Mouse (Mus musculus) heart, postnatal 0 days (tissue): ENCODE measurements around the gene Slc7a15. TPM values are rescaled to one million over a fixed set of nuclear protein-coding genes. Genes with fewer than 3 reads are reported as not detected.
A peak's percentile ranks its signal among the peaks of the same experiment; 100 is the strongest.
"Not testable (repeated sequence)": the region's sequence is repeated elsewhere in the genome, so short reads cannot be mapped to it uniquely, and the experiment has no call there.

Experiments used
- ATAC-seq: fragments of 200-750 bp; cut with Nextera tagmentation; 2 replicates; pipeline ENCODE4 v1.8.0; 2017; ENCODE audit warnings: low read depth, moderate number of reproducible peaks, moderate library complexity; ENCODE audit not compliant: insufficient read depth
- DNase-seq: peaks from one replicate; pipeline ENCODE4 v3.0.0-alpha.2; 2016; ENCODE audit warnings: low spot score
- H3K27ac ChIP-seq: fragments of 300-500 bp; sonication (generic); 2 replicates; pipeline ENCODE4 v1.5.1; 2014; ENCODE audit warnings: low read depth, mild to moderate bottlenecking
- H3K27me3 ChIP-seq: fragments of 300-500 bp; sonication (generic); 2 replicates; pipeline ENCODE4 v1.6.1; 2014; ENCODE audit warnings: low read length, mixed read lengths; ENCODE audit not compliant: control insufficient read depth, insufficient read depth
- H3K36me3 ChIP-seq: fragments of 300-500 bp; sonication (generic); replicated peaks from 2 replicates; pipeline ENCODE4 v1.6.1; 2014; ENCODE audit warnings: low read length, mixed read lengths; ENCODE audit not compliant: control insufficient read depth, insufficient read depth
- H3K4me1 ChIP-seq: fragments of 300-500 bp; sonication (generic); 2 replicates; pipeline ENCODE4 v1.6.1; 2014; ENCODE audit warnings: antibody characterized with exemption; ENCODE audit not compliant: control insufficient read depth, insufficient read depth
- H3K4me2 ChIP-seq: fragments of 300-500 bp; sonication (generic); 2 replicates; pipeline ENCODE4 v1.6.1; 2014; ENCODE audit warnings: low read depth, mild to moderate bottlenecking, low read length, moderate library complexity
- H3K4me3 ChIP-seq: fragments of 300-500 bp; sonication (generic); 2 replicates; pipeline ENCODE4 v1.5.1; 2014; ENCODE audit warnings: low read depth, low read length
- H3K9ac ChIP-seq: fragments of 300-500 bp; sonication (generic); replicated peaks from 2 replicates; pipeline ENCODE4 v1.6.1; 2014; ENCODE audit warnings: low read depth, low read length, mixed read lengths
- H3K9me3 ChIP-seq: fragments of 300-500 bp; sonication (generic); replicated peaks from 2 replicates; pipeline ENCODE4 v1.6.1; 2016; ENCODE audit warnings: low read length; ENCODE audit not compliant: control insufficient read depth
- CTCF ChIP-seq: IDR thresholded peaks from 2 replicates; pipeline ENCODE4 v1.5.1; 2016; ENCODE audit warnings: antibody characterized with exemption, control low read depth, low read depth
- EP300 ChIP-seq: IDR thresholded peaks from 2 replicates; pipeline ENCODE4 v1.6.1; 2016; ENCODE audit warnings: antibody characterized with exemption, low read depth
- WGBS: fragments of 180-500 bp; shearing (Covaris S2); extraction: QIAGEN DNeasy Blood & Tissue Kit; methylation state at CpG from one replicate; pipeline ENCODE4 v1.1.7; 2014; 5-methylcytosine and 5-hydroxymethylcytosine counted together
- polyA plus RNA-seq: library from polyadenylated mRNA; unstranded; fragments of >200 nt; fragmentation: Nextera tagmentation; extraction: Ambion mirVana; gene quantifications from 2 replicates; pipeline ENCODE4 v1.2.1, GENCODE M21; 2015
- total RNA-seq: library from RNA; depleted of rRNA; stranded (reverse); fragments of >200 nt; gene quantifications from 2 replicates; pipeline ENCODE4 v1.2.3, GENCODE M21; 2014; ENCODE audit warnings: low replicate concordance; rRNA removed

Slc7a15 gene
- total RNA-seq (not detected in 2 replicates), polyA plus RNA-seq (0.05 TPM in 1 of 2 replicates, not detected in the other)

DNA sequence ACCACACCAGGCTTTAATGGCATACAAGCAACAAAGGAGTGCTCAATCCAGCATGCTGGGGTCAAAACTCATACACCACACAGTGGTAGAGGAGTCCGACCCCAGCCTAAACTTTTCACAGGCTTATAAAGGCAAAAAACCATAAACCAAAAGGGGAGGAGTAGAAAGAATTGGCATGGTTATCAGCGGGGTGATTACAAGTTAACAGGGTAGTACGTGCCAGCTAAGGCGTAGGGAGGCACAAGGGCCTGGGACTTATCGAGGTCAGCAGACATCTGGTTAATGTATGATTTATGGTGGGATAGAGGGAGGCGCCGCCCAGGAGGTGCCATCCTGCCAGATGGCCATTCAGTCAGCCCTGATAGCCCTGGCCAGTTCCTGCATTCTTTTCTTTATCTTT is at the start of gene Slc7a15:
Gene Slc7a15 (minus strand): TSS at position 101 of the 400 bp plus-strand sequence.
- not testable (repeated sequence) for ATAC-seq, H3K9ac ChIP-seq, H3K4me1 ChIP-seq, H3K4me3 ChIP-seq, H3K4me2 ChIP-seq, H3K36me3 ChIP-seq, DNase-seq, H3K9me3 ChIP-seq, H3K27ac ChIP-seq, H3K27me3 ChIP-seq
- WGBS: 87% methylated on average over 7 of the region's 7 CpGs

DNA sequence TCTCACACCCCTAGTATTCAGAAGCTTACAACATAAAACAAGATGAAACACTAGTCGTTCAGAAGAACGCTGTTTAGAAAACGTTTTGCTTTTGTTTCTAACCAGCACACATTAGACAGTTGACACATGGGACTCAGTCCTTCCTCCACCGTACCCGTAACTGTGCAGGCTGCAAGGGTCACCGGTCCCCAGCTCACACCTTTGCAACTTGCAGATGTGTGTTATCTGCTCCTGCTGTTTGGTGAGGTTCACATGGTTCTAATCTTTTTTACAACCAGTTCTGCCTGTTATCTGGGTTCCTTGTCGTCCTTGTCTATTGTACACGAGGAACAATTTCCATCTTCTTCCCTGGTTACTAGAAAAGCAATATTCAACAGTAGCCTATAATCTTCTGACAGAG is 49.3 kb upstream of the Slc7a15 start:
- H3K36me3 ChIP-seq, H3K9me3 ChIP-seq, H3K27me3 ChIP-seq, DNase-seq, ATAC-seq, H3K4me2 ChIP-seq, H3K9ac ChIP-seq, H3K4me1 ChIP-seq, H3K4me3 ChIP-seq, H3K27ac ChIP-seq: not testable (repeated sequence)
- 50% methylated on average over 8 of the region's 8 CpGs for WGBS

DNA sequence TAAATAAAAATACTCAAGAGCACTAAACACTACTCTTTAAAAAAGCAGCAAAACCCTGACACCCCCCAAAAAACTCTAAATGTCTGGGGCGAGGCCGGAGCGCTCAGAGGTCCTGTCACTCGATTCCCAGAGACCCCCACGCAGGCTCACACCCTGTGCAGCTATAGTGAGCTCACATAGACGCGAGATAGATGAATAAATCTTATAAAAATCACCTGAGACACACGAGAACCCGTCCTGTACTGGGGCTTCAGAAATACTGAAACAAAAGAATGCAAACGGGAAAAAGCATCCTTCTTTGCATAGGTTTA is 42.5 kb upstream of the Slc7a15 start:
- DNase-seq: no peak
- ATAC-seq: no peak
- Histone ChIP-seq H3K4me1 (0 out of 2 replicates have a peak, but pooled peaks cover 3% of the 10 kb centered on the region), H3K4me2 (peak overlapping the region; percentile 59), H3K27me3 (no peaks in the 10 kb centered on the region), H3K9me3 (no peaks in the 10 kb centered on the region), H3K36me3 (no peaks in the 10 kb centered on the region), H3K27ac (peak overlapping the region; percentile 95; the same call in 1 of the 2 replicates), H3K4me3 (peak overlapping the region; percentile 86), H3K9ac (peak overlapping the region; percentile 77; the same call in 1 of the 2 replicates)
- no peak for TF ChIP-seq CTCF
- no peak for TF ChIP-seq EP300
- 10% methylated on average over 10 of the region's 10 CpGs for WGBS

DNA sequence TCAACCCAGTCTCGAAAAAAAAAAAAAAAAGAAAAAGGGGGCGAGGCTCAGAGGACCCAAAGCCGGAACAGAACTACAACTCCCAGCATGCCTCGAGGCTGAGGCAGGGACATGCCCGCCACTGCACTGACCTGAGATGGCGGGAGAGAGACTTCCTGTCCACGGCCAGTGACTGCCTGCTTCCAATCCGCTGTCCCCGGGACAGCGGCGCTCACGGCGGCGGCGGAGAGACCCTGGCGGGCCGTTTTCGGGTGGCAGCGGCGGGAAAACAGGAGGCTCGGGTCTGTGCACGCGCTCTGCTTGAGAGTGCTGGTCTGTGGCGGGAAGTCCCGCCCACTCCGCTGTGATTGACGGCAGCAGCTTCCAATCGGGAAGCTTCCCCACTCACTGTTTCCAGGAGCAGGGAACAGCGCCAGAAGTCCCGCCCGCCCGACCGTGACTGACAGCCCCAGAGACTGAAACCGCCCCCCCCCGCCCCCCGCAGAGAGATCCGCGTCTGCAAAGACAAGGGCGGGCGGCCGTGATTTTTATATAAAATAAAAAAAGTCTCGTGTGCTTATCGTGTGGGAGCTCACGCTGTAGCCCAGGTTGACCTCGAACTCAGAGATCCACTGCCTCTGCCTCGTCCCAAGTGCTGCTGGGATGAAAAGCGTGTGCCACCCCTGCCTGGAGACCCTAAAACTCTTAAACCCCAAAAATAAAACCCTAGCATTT is 42.0 kb upstream of the Slc7a15 start:
- H3K27me3 ChIP-seq: no peaks in the 10 kb centered on the region
- no peaks in the 10 kb centered on the region for H3K9me3 ChIP-seq
- H3K4me1 ChIP-seq: 0 out of 2 replicates have a peak, but pooled peaks cover 3% of the 10 kb centered on the region
- under 1% methylated on average over 47 of the region's 47 CpGs for WGBS
- H3K36me3 ChIP-seq: no peaks in the 10 kb centered on the region
- ATAC-seq (peak; percentile 98), DNase-seq (peak; percentile 91)
- peak overlapping the region; percentile 60 for H3K4me2 ChIP-seq
- TF ChIP-seq CTCF: 0 out of 2 replicates have a peak, but pooled peaks have one; percentile 8
- no peak for TF ChIP-seq EP300
- H3K27ac ChIP-seq: peak overlapping the region; percentile 95
- H3K9ac ChIP-seq: peak overlapping the region; percentile 77
- H3K4me3 ChIP-seq: peak overlapping the region; percentile 86

GRCm38 (mm10) chr12:8640186-8640585 is 41.3 kb upstream of the Slc7a15 start:
- peak overlapping the region; percentile 60 for H3K4me2 ChIP-seq
- H3K27ac ChIP-seq, H3K36me3 ChIP-seq, DNase-seq, H3K27me3 ChIP-seq, H3K9me3 ChIP-seq, H3K4me1 ChIP-seq, ATAC-seq, H3K9ac ChIP-seq: not testable (repeated sequence)
- peak overlapping the region; percentile 86 for H3K4me3 ChIP-seq
- WGBS: 6% methylated on average over 2 of the region's 2 CpGs

- 72% methylated on average over 10 of the region's 10 CpGs for WGBS
- not testable (repeated sequence) for H3K27ac ChIP-seq, ATAC-seq, H3K27me3 ChIP-seq, H3K36me3 ChIP-seq, H3K9ac ChIP-seq, H3K4me1 ChIP-seq, H3K9me3 ChIP-seq, H3K4me3 ChIP-seq, H3K4me2 ChIP-seq, DNase-seq
- TF ChIP-seq CTCF: peak; percentile 83
Observed at GRCm38 (mm10) chr12:8638411-8639087, 39.7 kb upstream of the Slc7a15 start.
